Mouse (Mus musculus) liver, embryonic 12.5 days (tissue): ENCODE data around the gene Ckmt1. TPM values are rescaled to one million over a fixed set of nuclear protein-coding genes. Genes with fewer than 3 reads are reported as not detected.

ENCODE experiments used
- polyA plus RNA-seq: library from polyadenylated mRNA; unstranded; fragments of >200 nt; fragmentation: Nextera tagmentation; extraction: Ambion mirVana; gene quantifications from 2 replicates; pipeline ENCODE4 v1.2.1, GENCODE M21; 2016

Gene Ckmt1
- polyA plus RNA-seq, 1 experiment from 2014 or later = not detected

Other genes starting within 250 kb of the Ckmt1 start
- not detected in 2 replicates for gene Tgm7, start 247.9 kb upstream of the Ckmt1 start, polyA plus RNA-seq
- 11.2 and 11.5 TPM in 2 replicates for gene Adal, start 217.3 kb upstream of the Ckmt1 start, polyA plus RNA-seq
- 11.8 and 12.3 TPM in 2 replicates for gene Lcmt2, start 217.1 kb upstream of the Ckmt1 start, polyA plus RNA-seq
- 37.2 and 37.8 TPM in 2 replicates for gene Tubgcp4, start 187.1 kb upstream of the Ckmt1 start, polyA plus RNA-seq
- 4.7 and 5.1 TPM in 2 replicates for gene Zscan29, start 186.6 kb upstream of the Ckmt1 start, polyA plus RNA-seq
- gene Trp53bp1, start 86.3 kb upstream of the Ckmt1 start, polyA plus RNA-seq = 22.2 and 23.3 TPM in 2 replicates
- gene Map1a, start 68.1 kb upstream of the Ckmt1 start, polyA plus RNA-seq = 0.25 and 0.29 TPM in 2 replicates
- 8.1 and 8.7 TPM in 2 replicates for gene Ppip5k1, start 2.3 kb upstream of the Ckmt1 start, polyA plus RNA-seq
- gene Strc, start 29.5 kb downstream of the Ckmt1 start, polyA plus RNA-seq = not detected in 2 replicates
- gene Pdia3, start 56.1 kb downstream of the Ckmt1 start, polyA plus RNA-seq = 353 and 364 TPM in 2 replicates
- gene Catsper2, start 56.1 kb downstream of the Ckmt1 start, polyA plus RNA-seq = 0.84 and 1.0 TPM in 2 replicates
- 1.4 and 1.6 TPM in 2 replicates for gene Ell3, start 86.6 kb downstream of the Ckmt1 start, polyA plus RNA-seq
- 321 and 334 TPM in 2 replicates for gene Serf2, start 91.5 kb downstream of the Ckmt1 start, polyA plus RNA-seq
- 111 and 127 TPM in 2 replicates for gene Hypk, start 95.6 kb downstream of the Ckmt1 start, polyA plus RNA-seq
- gene Serinc4, start 99.1 kb downstream of the Ckmt1 start, polyA plus RNA-seq = 0.13 TPM in 1 of 2 replicates, not detected in the other
- gene Mfap1b, start 116.4 kb downstream of the Ckmt1 start, polyA plus RNA-seq = 32.2 and 34.4 TPM in 2 replicates
- gene Mfap1a, start 149.0 kb downstream of the Ckmt1 start, polyA plus RNA-seq = 15.2 and 17.3 TPM in 2 replicates
- 10.8 and 11.1 TPM in 2 replicates for gene Wdr76, start 149.0 kb downstream of the Ckmt1 start, polyA plus RNA-seq